Comparison of ENCODE assay signal across 18 mouse cellular contexts in genomic region chr2:102862706-102863105, GRCm38 (mm10).
"Had no signal": no experiment of that assay in that cellular context is flagged by ENCODE, and none has a peak within 500 bp of the region (broad histone marks: within the 10 kb centered on the region; RNA-seq: fewer than 3 reads in every experiment).

No protein-coding gene starts in this region.

- ATAC-seq: liver, postnatal 0 days; midbrain, embryonic 16.5 days had no signal

- H3K27me3 ChIP-seq: megakaryocyte, embryonic 14.5 days; midbrain, embryonic 12.5 days; neural tube, embryonic 13.5 days; neural tube, embryonic 15.5 days; stomach, embryonic 15.5 days had no signal

- H3K4me3 ChIP-seq: megakaryocyte, embryonic 14.5 days; midbrain, embryonic 10.5 days; midbrain, embryonic 12.5 days; myocyte; neural tube, embryonic 13.5 days; neural tube, embryonic 15.5 days; stomach, embryonic 15.5 days had no signal

- H3K4me2 ChIP-seq: lung, embryonic 14.5 days; midbrain, embryonic 12.5 days; neural tube, embryonic 13.5 days; neural tube, embryonic 15.5 days; stomach, embryonic 15.5 days had no signal

- H3K9ac ChIP-seq: liver, postnatal 0 days; lung, embryonic 14.5 days; midbrain, embryonic 12.5 days; neural tube, embryonic 13.5 days; neural tube, embryonic 15.5 days; stomach, embryonic 15.5 days had no signal

- H3K4me1 ChIP-seq: neural tube, embryonic 13.5 days; neural tube, embryonic 15.5 days had no signal

- H3K36me3 ChIP-seq: midbrain, embryonic 10.5 days; midbrain, embryonic 12.5 days; neural tube, embryonic 13.5 days; neural tube, embryonic 15.5 days; stomach, embryonic 15.5 days had no signal

- H3K27ac ChIP-seq: midbrain, embryonic 10.5 days; midbrain, embryonic 12.5 days; neural tube, embryonic 13.5 days; neural tube, embryonic 15.5 days; stomach, embryonic 15.5 days; stomach, postnatal 0 days had no signal

- DNase-seq: liver, postnatal 0 days; lung, embryonic 14.5 days; lung, postnatal 10 days; lung, postnatal 4 days; midbrain, embryonic 14.5 days; right cerebral cortex, postnatal 14 days; thymus, adult 2 months; thymus, postnatal 25 days; thymus, postnatal 4 days had no signal

- H3K9me3 ChIP-seq: megakaryocyte, embryonic 14.5 days; midbrain, embryonic 10.5 days; midbrain, embryonic 12.5 days; neural tube, embryonic 13.5 days; neural tube, embryonic 15.5 days; stomach, embryonic 15.5 days had no signal
